Mouse (Mus musculus): ENCODE measurements around the gene Numbl. TPM values are rescaled to one million over a fixed set of nuclear protein-coding genes. Genes with fewer than 3 reads are reported as not detected.

The Numbl gene
- polyA plus RNA-seq (2012; rRNA removed), result 93.9 and 103 TPM in 2 replicates

DNA sequence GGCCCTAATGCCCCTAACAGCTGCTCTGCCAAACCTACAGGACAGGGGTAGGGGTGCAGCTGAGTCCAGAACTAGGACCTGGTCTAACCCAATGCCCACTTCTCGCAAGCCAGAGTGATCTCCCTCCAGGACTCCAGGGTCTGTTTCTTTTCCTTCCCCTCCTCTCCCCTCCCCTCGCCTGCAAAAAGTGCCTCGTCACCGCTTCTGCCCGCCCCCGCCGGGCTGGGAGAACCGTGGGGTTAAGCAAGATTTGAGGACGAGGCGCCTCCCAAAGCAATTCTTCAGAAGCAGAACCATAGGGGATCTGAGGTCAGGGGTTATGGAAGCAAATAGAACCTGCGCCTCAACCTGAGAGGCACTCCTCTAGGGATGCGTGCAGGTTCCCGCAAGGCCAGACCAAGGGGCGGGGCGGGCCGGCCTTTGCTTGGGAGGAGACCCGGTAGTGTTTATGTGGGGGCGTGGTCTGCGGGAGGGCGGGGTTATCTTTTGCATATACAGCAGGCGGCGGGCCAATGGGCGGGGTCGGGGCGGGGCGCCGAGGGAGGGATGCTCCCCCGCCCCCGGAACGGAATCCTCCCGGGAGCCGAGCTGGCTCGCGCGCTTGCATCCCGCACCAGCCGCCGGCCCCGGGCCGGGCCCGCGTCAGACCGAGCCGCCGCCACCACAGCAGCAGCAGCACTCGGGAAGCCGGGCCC, at the start of gene Numbl:
TSS of gene Numbl (plus strand) at position 229 of the 695 bp plus-strand sequence.

DNA sequence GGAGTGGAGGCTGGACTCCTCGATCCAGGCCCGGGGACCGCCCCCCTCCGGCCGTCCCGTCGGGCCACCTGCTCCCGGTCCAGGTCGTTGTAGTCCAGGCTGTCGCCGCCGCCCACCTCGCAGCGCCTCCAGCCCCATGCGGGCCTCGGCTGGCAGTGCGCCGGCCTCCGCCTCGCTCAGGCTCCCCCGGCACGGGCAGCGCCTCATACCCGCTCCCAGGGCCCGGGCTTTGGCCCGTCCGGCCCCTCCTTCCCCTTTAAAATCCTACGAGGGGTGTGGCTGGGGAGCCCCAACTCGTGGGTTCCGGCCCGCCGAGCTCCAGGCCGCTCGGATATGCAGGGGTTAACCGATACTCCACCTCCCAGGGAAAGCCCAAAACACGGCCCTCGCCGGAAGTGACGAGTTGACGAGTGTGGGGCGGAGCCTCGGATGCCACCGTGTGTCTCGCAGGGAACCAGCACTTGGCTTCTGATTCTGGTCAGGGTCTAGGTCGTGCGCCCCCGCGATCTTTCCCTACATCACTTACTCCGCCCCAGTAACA, 29.9 kb upstream of the Numbl start, which contains the start of gene Itpkc:
TSS of gene Itpkc (minus strand) at position 381 of the 541 bp plus-strand sequence.

DNA sequence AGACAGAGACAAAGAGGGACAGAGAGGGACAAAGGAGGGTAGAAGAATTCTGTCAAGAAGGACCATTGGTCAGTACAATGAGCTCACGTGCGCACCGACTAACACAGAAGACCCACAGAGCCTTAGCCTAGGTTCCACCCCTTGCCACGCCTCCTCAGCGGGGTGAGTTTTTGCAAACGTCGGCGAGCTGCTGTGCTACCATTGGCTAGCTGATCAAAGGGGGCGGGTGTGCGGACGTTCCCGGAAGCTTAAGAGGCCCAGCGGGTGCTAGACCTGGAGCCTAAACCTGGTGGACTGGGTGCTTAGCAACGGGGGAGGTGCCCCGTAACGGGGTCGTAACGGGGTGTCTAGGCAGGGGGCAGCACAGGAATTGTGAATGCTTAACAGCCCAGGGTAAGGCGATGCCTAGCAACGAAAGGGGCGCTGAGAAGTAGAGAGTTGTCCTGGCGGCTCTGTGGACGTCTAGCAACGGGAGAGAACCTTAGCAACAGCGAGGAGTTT, 25.4 kb upstream of the Numbl start, which contains the start of gene Coq8b:
TSS of gene Coq8b (plus strand) at position 243 of the 501 bp plus-strand sequence.

Other genes with a start within 250 kb of the Numbl start
- not detected in 2 replicates for gene Cyp2a12, start 229.4 kb upstream of the Numbl start, polyA plus RNA-seq (2012; rRNA removed)
- gene Cyp2f2, start 138.5 kb upstream of the Numbl start, polyA plus RNA-seq (2012; rRNA removed), result 0.08 and 0.17 TPM in 2 replicates
- gene Cyp2t4, start 104.7 kb upstream of the Numbl start, polyA plus RNA-seq (2012; rRNA removed), result not detected in 2 replicates
- gene Egln2, start 91.6 kb upstream of the Numbl start, polyA plus RNA-seq (2012; rRNA removed), result 107 and 114 TPM in 2 replicates
- 81.9 and 86.8 TPM in 2 replicates for gene Rab4b, start 79.5 kb upstream of the Numbl start, polyA plus RNA-seq (2012; rRNA removed)
- gene Gm21983, start 77.3 kb upstream of the Numbl start, polyA plus RNA-seq (2012; rRNA removed), result 0.07 TPM in 1 of 2 replicates, not detected in the other
- gene Mia, start 77.3 kb upstream of the Numbl start, polyA plus RNA-seq (2012; rRNA removed), result 11.9 and 25.3 TPM in 2 replicates
- 8.8 and 9.5 TPM in 2 replicates for gene BC024978, start 62.7 kb upstream of the Numbl start, polyA plus RNA-seq (2012; rRNA removed)
- gene Snrpa, start 62.2 kb upstream of the Numbl start, polyA plus RNA-seq (2012; rRNA removed), result 313 and 339 TPM in 2 replicates
- 13.8 and 14.0 TPM in 2 replicates for gene Itpkc, start 29.8 kb upstream of the Numbl start, polyA plus RNA-seq (2012; rRNA removed)
- gene Coq8b, start 25.4 kb upstream of the Numbl start, polyA plus RNA-seq (2012; rRNA removed), result 31.9 and 34.2 TPM in 2 replicates
- 26.0 and 28.6 TPM in 2 replicates for gene Ltbp4, start 79.3 kb downstream of the Numbl start, polyA plus RNA-seq (2012; rRNA removed)
- gene Shkbp1, start 97.6 kb downstream of the Numbl start, polyA plus RNA-seq (2012; rRNA removed), result 100 and 119 TPM in 2 replicates
- gene Gm20479, start 99.0 kb downstream of the Numbl start, polyA plus RNA-seq (2012; rRNA removed), result 0.23 and 0.27 TPM in 2 replicates
- 53.2 and 53.7 TPM in 2 replicates for gene Sptbn4, start 189.3 kb downstream of the Numbl start, polyA plus RNA-seq (2012; rRNA removed)
- gene Blvrb, start 189.5 kb downstream of the Numbl start, polyA plus RNA-seq (2012; rRNA removed), result 13.4 and 15.1 TPM in 2 replicates
- 5.5 and 6.5 TPM in 2 replicates for gene Sertad3, start 215.3 kb downstream of the Numbl start, polyA plus RNA-seq (2012; rRNA removed)
- gene Sertad1, start 228.5 kb downstream of the Numbl start, polyA plus RNA-seq (2012; rRNA removed), result 4.4 and 5.2 TPM in 2 replicates
- 1.3 and 2.6 TPM in 2 replicates for gene Prx, start 240.9 kb downstream of the Numbl start, polyA plus RNA-seq (2012; rRNA removed)

Data from central nervous system, embryonic 18 days (tissue).